Mouse (Mus musculus): ENCODE measurements around the gene Cnot6. TPM values are rescaled to one million over a fixed set of nuclear protein-coding genes. Genes with fewer than 3 reads are reported as not detected.

The Cnot6 gene
- polyA plus RNA-seq, 1 experiment from 2014 or later, result 33.7 TPM

- Histone ChIP-seq H3K4me1 (ENCODE audit: control insufficient read depth, insufficient read depth, low read length) (0 out of 2 replicates have a peak, but pooled peaks cover 2% of the 10 kb centered on the region), H3K27ac (ENCODE audit: low read length) (no peak overlapping the region), H3K27me3 (ENCODE audit: control insufficient read depth, insufficient read depth, low read length) (peaks cover 30% of the 10 kb centered on the region), H3K4me2 (ENCODE audit: low read depth, low read length) (no peak overlapping the region), H3K4me3 (replicated peaks; ENCODE audit: low read length) (no peak overlapping the region), H3K36me3 (ENCODE audit: control insufficient read depth, insufficient read depth, low read length) (no peaks in the 10 kb centered on the region), H3K9me3 (replicated peaks; ENCODE audit: control insufficient read depth, low read length) (no peaks in the 10 kb centered on the region), H3K9ac (ENCODE audit: low read length) (no peak overlapping the region)
- 68% methylated on average over 2 of the region's 2 CpGs for WGBS
- ATAC-seq (ENCODE audit: insufficient read depth, low FRiP score), result no peak
Observed at GRCm38 (mm10) chr11:49632256-49632655, 80.3 kb downstream of the Cnot6 start.

GRCm38 (mm10) chr11:49631154-49631553 is 81.4 kb downstream of the Cnot6 start:
- no peak overlapping the region for H3K9ac ChIP-seq (ENCODE audit: low read length)
- H3K4me2 ChIP-seq (ENCODE audit: low read depth, low read length), result no peak overlapping the region
- 0 out of 2 replicates have a peak, but pooled peaks cover 2% of the 10 kb centered on the region for H3K4me1 ChIP-seq (ENCODE audit: control insufficient read depth, insufficient read depth, low read length)
- H3K27ac ChIP-seq (ENCODE audit: low read length), result no peak overlapping the region
- 36% methylated on average over 3 of the region's 3 CpGs for WGBS
- H3K9me3 ChIP-seq (replicated peaks; ENCODE audit: control insufficient read depth, low read length), result no peaks in the 10 kb centered on the region
- no peak for ATAC-seq (ENCODE audit: insufficient read depth, low FRiP score)
- no peak overlapping the region for H3K4me3 ChIP-seq (replicated peaks; ENCODE audit: low read length)
- H3K36me3 ChIP-seq (ENCODE audit: control insufficient read depth, insufficient read depth, low read length), result no peaks in the 10 kb centered on the region
- peaks cover 22% of the 10 kb centered on the region for H3K27me3 ChIP-seq (ENCODE audit: control insufficient read depth, insufficient read depth, low read length)

GRCm38 (mm10) chr11:49626748-49627147 is 85.8 kb downstream of the Cnot6 start:
- 73% methylated on average over 8 of the region's 8 CpGs for WGBS
- Histone ChIP-seq H3K36me3 (ENCODE audit: control insufficient read depth, insufficient read depth, low read length) (no peaks in the 10 kb centered on the region), H3K4me3 (replicated peaks; ENCODE audit: low read length) (no peak overlapping the region), H3K27me3 (ENCODE audit: control insufficient read depth, insufficient read depth, low read length) (no peaks in the 10 kb centered on the region), H3K4me2 (ENCODE audit: low read depth, low read length) (no peak overlapping the region), H3K27ac (ENCODE audit: low read length) (no peak overlapping the region), H3K4me1 (ENCODE audit: control insufficient read depth, insufficient read depth, low read length) (no peaks in the 10 kb centered on the region), H3K9ac (ENCODE audit: low read length) (no peak overlapping the region), H3K9me3 (replicated peaks; ENCODE audit: control insufficient read depth, low read length) (no peaks in the 10 kb centered on the region)
- ATAC-seq (ENCODE audit: insufficient read depth, low FRiP score), result no peak

- no peak for ATAC-seq (ENCODE audit: insufficient read depth, low FRiP score)
- H3K4me1 ChIP-seq (ENCODE audit: control insufficient read depth, insufficient read depth, low read length), result no peaks in the 10 kb centered on the region
- no peak overlapping the region for H3K9ac ChIP-seq (ENCODE audit: low read length)
- H3K27me3 ChIP-seq (ENCODE audit: control insufficient read depth, insufficient read depth, low read length), result no peaks in the 10 kb centered on the region
- WGBS, result 62% methylated on average over 15 of the region's 15 CpGs
- no peaks in the 10 kb centered on the region for H3K36me3 ChIP-seq (ENCODE audit: control insufficient read depth, insufficient read depth, low read length)
- no peak overlapping the region for H3K27ac ChIP-seq (ENCODE audit: low read length)
- no peak overlapping the region for H3K4me3 ChIP-seq (replicated peaks; ENCODE audit: low read length)
- no peak overlapping the region for H3K4me2 ChIP-seq (ENCODE audit: low read depth, low read length)
- no peaks in the 10 kb centered on the region for H3K9me3 ChIP-seq (replicated peaks; ENCODE audit: control insufficient read depth, low read length)
Observed at GRCm38 (mm10) chr11:49625863-49626262, 86.7 kb downstream of the Cnot6 start.

GRCm38 (mm10) chr11:49624156-49624555 is 88.4 kb downstream of the Cnot6 start:
- WGBS, result 75% methylated on average over 3 of the region's 3 CpGs
- no peak overlapping the region for H3K4me2 ChIP-seq (ENCODE audit: low read depth, low read length)
- H3K4me3 ChIP-seq (replicated peaks; ENCODE audit: low read length), result no peak overlapping the region
- no peak for ATAC-seq (ENCODE audit: insufficient read depth, low FRiP score)
- no peak overlapping the region for H3K27ac ChIP-seq (ENCODE audit: low read length)
- no peak overlapping the region for H3K9ac ChIP-seq (ENCODE audit: low read length)
- no peaks in the 10 kb centered on the region for H3K4me1 ChIP-seq (ENCODE audit: control insufficient read depth, insufficient read depth, low read length)
- H3K27me3 ChIP-seq (ENCODE audit: control insufficient read depth, insufficient read depth, low read length), result no peaks in the 10 kb centered on the region
- H3K9me3 ChIP-seq (replicated peaks; ENCODE audit: control insufficient read depth, low read length), result no peaks in the 10 kb centered on the region
- H3K36me3 ChIP-seq (ENCODE audit: control insufficient read depth, insufficient read depth, low read length), result no peaks in the 10 kb centered on the region

- Histone ChIP-seq H3K4me1 (ENCODE audit: control insufficient read depth, insufficient read depth, low read length) (no peaks in the 10 kb centered on the region), H3K4me2 (ENCODE audit: low read depth, low read length) (no peak overlapping the region), H3K9me3 (replicated peaks; ENCODE audit: control insufficient read depth, low read length) (no peaks in the 10 kb centered on the region), H3K27ac (ENCODE audit: low read length) (no peak overlapping the region), H3K9ac (ENCODE audit: low read length) (no peak overlapping the region), H3K36me3 (ENCODE audit: control insufficient read depth, insufficient read depth, low read length) (no peaks in the 10 kb centered on the region), H3K4me3 (replicated peaks; ENCODE audit: low read length) (no peak overlapping the region), H3K27me3 (ENCODE audit: control insufficient read depth, insufficient read depth, low read length) (no peaks in the 10 kb centered on the region)
- ATAC-seq (ENCODE audit: insufficient read depth, low FRiP score), result no peak
- WGBS, result 70% methylated on average over 5 of the region's 5 CpGs
Observed at GRCm38 (mm10) chr11:49621953-49622352, 90.6 kb downstream of the Cnot6 start.

Other genes starting within 250 kb of the Cnot6 start
- not detected in 2 replicates for gene Olfr1386, start 247.7 kb downstream of the Cnot6 start, polyA plus RNA-seq (2015; fragmentation: Nextera tagmentation; extraction: Ambion mirVana)
- not detected in 2 replicates for gene Olfr1385, start 223.7 kb downstream of the Cnot6 start, polyA plus RNA-seq (2015; fragmentation: Nextera tagmentation; extraction: Ambion mirVana)
- not detected in 2 replicates for gene Olfr1384, start 206.0 kb downstream of the Cnot6 start, polyA plus RNA-seq (2015; fragmentation: Nextera tagmentation; extraction: Ambion mirVana)
- gene Olfr1383, start 193.1 kb downstream of the Cnot6 start, polyA plus RNA-seq (2015; fragmentation: Nextera tagmentation; extraction: Ambion mirVana), result not detected in 2 replicates
- not detected in 2 replicates for gene Olfr1382, start 184.5 kb downstream of the Cnot6 start, polyA plus RNA-seq (2015; fragmentation: Nextera tagmentation; extraction: Ambion mirVana)
- not detected in 2 replicates for gene Olfr1381, start 169.3 kb downstream of the Cnot6 start, polyA plus RNA-seq (2015; fragmentation: Nextera tagmentation; extraction: Ambion mirVana)
- not detected in 2 replicates for gene Olfr1380, start 155.8 kb downstream of the Cnot6 start, polyA plus RNA-seq (2015; fragmentation: Nextera tagmentation; extraction: Ambion mirVana)
- gene Flt4, start 103.5 kb downstream of the Cnot6 start, polyA plus RNA-seq (2015; fragmentation: Nextera tagmentation; extraction: Ambion mirVana), result 5.5 and 5.8 TPM in 2 replicates
- not detected in 2 replicates for gene Scgb3a1, start 49.1 kb downstream of the Cnot6 start, polyA plus RNA-seq (2015; fragmentation: Nextera tagmentation; extraction: Ambion mirVana)
- 9.4 and 9.6 TPM in 2 replicates for gene Gfpt2, start 81.5 kb upstream of the Cnot6 start, polyA plus RNA-seq (2015; fragmentation: Nextera tagmentation; extraction: Ambion mirVana)
- 26.5 and 31.1 TPM in 2 replicates for gene Mapk9, start 134.0 kb upstream of the Cnot6 start, polyA plus RNA-seq (2015; fragmentation: Nextera tagmentation; extraction: Ambion mirVana)
- gene Rasgef1c, start 189.1 kb upstream of the Cnot6 start, polyA plus RNA-seq (2015; fragmentation: Nextera tagmentation; extraction: Ambion mirVana), result 0.40 and 0.50 TPM in 2 replicates